In genomic region chr8:128562625-128563024, GRCm38 (mm10) we compare ENCODE assay signal across 14 mouse cellular contexts.
A peak's percentile ranks its signal among the peaks of the same experiment; 100 is the strongest.
DNase-seq lines count a peak whose midpoint lies in the region; ATAC-seq and TF ChIP-seq lines count a peak whose summit lies in the region.
"Had no signal": no experiment of that assay in that cellular context is flagged by ENCODE, and none has a peak within 500 bp of the region (broad histone marks: within the 10 kb centered on the region; RNA-seq: fewer than 3 reads in every experiment).

No protein-coding gene starts in this region.

- no peak for TF ChIP-seq CTCF in heart, postnatal 0 days (IDR thresholded peaks at IDR 0.05; ENCODE audit: low read depth)

- no peak overlapping the region for H3K9ac ChIP-seq in heart, postnatal 0 days (replicated peaks; ENCODE audit: low read depth, low read length)
- H3K9ac ChIP-seq in liver, embryonic 11.5 days (ENCODE audit: low read depth, low read length): no peak overlapping the region
- H3K9ac ChIP-seq: hindbrain, embryonic 14.5 days; liver, embryonic 14.5 days had no signal

- no peaks in the 10 kb centered on the region for H3K4me1 ChIP-seq in heart, postnatal 0 days (ENCODE audit: control insufficient read depth, insufficient read depth)
- peaks cover 4% of the 10 kb centered on the region; the same call in 1 of the 2 replicates for H3K4me1 ChIP-seq in liver, embryonic 11.5 days (replicated peaks; ENCODE audit: control insufficient read depth, insufficient read depth, low read length)

- no peaks in the 10 kb centered on the region for H3K27me3 ChIP-seq in heart, postnatal 0 days (ENCODE audit: control insufficient read depth, insufficient read depth, low read length)
- H3K27me3 ChIP-seq in liver, embryonic 11.5 days (replicated peaks; ENCODE audit: control insufficient read depth, insufficient read depth, low read length): no peaks in the 10 kb centered on the region

- no peak overlapping the region for H3K4me3 ChIP-seq in heart, postnatal 0 days (ENCODE audit: low read depth, low read length)
- H3K4me3 ChIP-seq in liver, embryonic 11.5 days (ENCODE audit: low read depth, low read length): no peak overlapping the region

- no peak overlapping the region for H3K27ac ChIP-seq in heart, postnatal 0 days (ENCODE audit: low read depth)
- no peak overlapping the region for H3K27ac ChIP-seq in liver, embryonic 11.5 days (ENCODE audit: low read depth, low read length)
- H3K27ac ChIP-seq: hindbrain, embryonic 14.5 days; liver, embryonic 14.5 days had no signal

- TF ChIP-seq EP300 in heart, postnatal 0 days (IDR thresholded peaks at IDR 0.05; ENCODE audit: low read depth): peak; percentile 65; the same call in 1 of the 2 replicates

- no peaks in the 10 kb centered on the region for H3K9me3 ChIP-seq in heart, postnatal 0 days (replicated peaks; ENCODE audit: control insufficient read depth, low read length)
- no peaks in the 10 kb centered on the region for H3K9me3 ChIP-seq in liver, embryonic 11.5 days (ENCODE audit: control insufficient read depth, low read length)

- H3K4me2 ChIP-seq in heart, postnatal 0 days (ENCODE audit: low read depth, low read length): no peak overlapping the region
- H3K4me2 ChIP-seq in liver, embryonic 11.5 days: no peak overlapping the region
- H3K4me2 ChIP-seq: hindbrain, embryonic 14.5 days; midbrain, embryonic 11.5 days had no signal

- ATAC-seq in common myeloid progenitor, adult 5-6 weeks (replicated peaks; ENCODE audit: low read depth, poor library complexity, severe bottlenecking): peak; percentile 23; the same call in 1 of the 2 replicates
- ATAC-seq in heart, postnatal 0 days (ENCODE audit: insufficient read depth, low read depth): peak; percentile 41
- no peak for ATAC-seq in liver, embryonic 11.5 days (replicated peaks; ENCODE audit: low FRiP score)
- ATAC-seq: forebrain, embryonic 14.5 days had no signal

- peak; percentile 42 for DNase-seq in gastrocnemius, adult 18-20 months (ENCODE audit: low spot score)
- DNase-seq in gastrocnemius, postnatal 10 days: no peak
- DNase-seq in heart, postnatal 0 days (ENCODE audit: low spot score): peak; percentile 18
- DNase-seq in kidney, postnatal 10 days: peak; percentile 13
- no peak for DNase-seq in spleen, adult 18-20 months
- DNase-seq in thymus, postnatal 25 days: no peak
- DNase-seq in liver, embryonic 11.5 days (ENCODE audit: low spot score): no peak
- DNase-seq: cerebellum, adult 8-10 months; lung, postnatal 14 days had no signal

- WGBS in heart, postnatal 0 days: 48% methylated on average over 3 of the region's 3 CpGs
- 41% methylated on average over 3 of the region's 3 CpGs for WGBS in liver, embryonic 11.5 days

- no peaks in the 10 kb centered on the region for H3K36me3 ChIP-seq in heart, postnatal 0 days (replicated peaks; ENCODE audit: control insufficient read depth, insufficient read depth, low read length)
- no peaks in the 10 kb centered on the region for H3K36me3 ChIP-seq in liver, embryonic 11.5 days (ENCODE audit: control insufficient read depth, insufficient read depth, low read length)

Comparison
In these comparisons a context has a peak if more than half of its experiments do, and no peak if none do; other contexts are left out.
1. DNase-seq: peak in gastrocnemius, adult 18-20 months (single experiment), heart, postnatal 0 days (single experiment) and kidney, postnatal 10 days (single experiment); none in gastrocnemius, postnatal 10 days (single experiment), spleen, adult 18-20 months (0 of 2), thymus, postnatal 25 days (single experiment) and liver, embryonic 11.5 days (single experiment).